Mouse (Mus musculus): ENCODE measurements around the gene Ccdc7b.
"Not testable (repeated sequence)": the region's sequence is repeated elsewhere in the genome, so short reads cannot be mapped to it uniquely, and the experiment has no call there.

Ccdc7b gene

GRCm38 (mm10) chr8:129066834-129067233 lies at the start of gene Ccdc7b:
Ccdc7b (plus strand) TSS chr8:129067134.
- not testable (repeated sequence) for DNase-seq (ENCODE audit: low read depth, low spot score)

GRCm38 (mm10) chr8:129065417-129065816 lies 1.5 kb upstream of the Ccdc7b start, which contains the start of gene Ccdc7a:
Ccdc7a (minus strand) TSS chr8:129065517.
- DNase-seq (ENCODE audit: low read depth, low spot score) = not testable (repeated sequence)

GRCm38 (mm10) chr8:129115761-129116160 lies 48.8 kb downstream of the Ccdc7b start:
- not testable (repeated sequence) for DNase-seq (ENCODE audit: low read depth, low spot score)

DNA sequence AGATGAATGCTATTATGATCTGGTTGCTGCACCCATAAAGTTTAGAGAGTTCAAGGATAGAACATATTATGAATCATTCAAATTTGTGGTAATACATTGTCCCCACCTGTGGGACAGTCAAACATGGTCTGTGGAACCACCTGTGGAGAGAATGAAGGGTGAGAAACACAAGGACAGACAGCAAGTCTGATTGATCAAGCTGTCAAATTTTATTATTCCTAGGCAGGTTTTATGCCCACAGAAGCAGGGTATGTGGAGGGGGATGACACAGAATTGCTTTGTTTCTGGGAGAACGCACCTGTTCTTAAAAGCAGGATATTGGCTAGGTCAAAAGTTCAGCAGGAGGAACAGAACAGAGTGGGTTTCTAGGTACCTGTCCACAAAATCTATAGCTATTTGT lies 64.6 kb downstream of the Ccdc7b start, which contains the start of gene Gm10999:
Gene Gm10999, minus strand, starts transcription at position 101 of the 400 bp plus-strand sequence.
- DNase-seq (ENCODE audit: low read depth, low spot score) = no peak

DNA sequence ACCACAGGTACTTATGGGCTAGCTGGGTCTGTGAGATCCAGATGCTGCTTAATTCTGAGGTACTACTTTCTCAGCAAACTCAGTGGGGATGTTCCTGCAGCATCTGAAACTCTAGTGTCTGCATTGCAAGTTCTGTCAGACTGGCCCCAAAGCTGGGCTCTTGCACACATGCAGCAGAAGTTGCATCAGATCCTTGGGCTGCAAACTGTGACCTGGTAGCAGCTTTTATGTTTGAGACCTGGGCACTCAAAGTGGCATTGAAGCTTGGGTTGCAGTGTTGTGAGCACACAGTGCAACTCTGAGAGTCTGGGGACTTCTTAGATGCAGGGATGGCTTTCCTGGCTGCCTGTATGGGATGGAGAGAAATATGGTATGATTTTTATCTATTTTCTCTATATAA lies 66.5 kb downstream of the Ccdc7b start:
- DNase-seq (ENCODE audit: low read depth, low spot score) = no peak
